Mouse (Mus musculus) layer of hippocampus, adult 2 months (tissue): ENCODE measurements at regions not wholly inside any gene's neighbourhood (a gene's known extent, or its start where the extent isn't known, plus 50 kb on each side); places are given as distances from the start of the nearest gene placed in this dataset.

Source experiments
- DNase-seq, 2 experiments: peaks; one replicate each; pipeline ENCODE4 v3.0.0; 2022; ENCODE audit warnings: low spot score in 2 of 2
- H3K27ac ChIP-seq: fragments of 200-600 bp; 2 replicates; pipeline ENCODE4 v1.8.1; 2022
- H3K4me3 ChIP-seq: fragments of 200-600 bp; 2 replicates; pipeline ENCODE4 v1.8.1; 2022; ENCODE audit warnings: mild to moderate bottlenecking
- CTCF ChIP-seq: fragments of 200-600 bp; conservative IDR thresholded peaks from 2 replicates; pipeline ENCODE4 v1.8.1; 2022; ENCODE audit warnings: antibody characterized with exemption, mild to moderate bottlenecking, moderate library complexity

GRCm38 (mm10) chrX:62176011-62176410 is 107.3 kb upstream of the 4933402E13Rik start:
- Histone ChIP-seq H3K27ac (no peak overlapping the region), H3K4me3 (no peak overlapping the region)
- DNase-seq, result no peak
- TF ChIP-seq CTCF, result no peak

- H3K4me3 ChIP-seq, result no peak overlapping the region
- DNase-seq, result no peak
- H3K27ac ChIP-seq, result no peak overlapping the region
- TF ChIP-seq CTCF, result peak; percentile 53
Measured at GRCm38 (mm10) chrX:62180089-62180488, 103.2 kb upstream of the 4933402E13Rik start.
